Mouse (Mus musculus) cerebellum, adult (tissue): ENCODE measurements around the gene Mink1.
"Not testable (repeated sequence)": the region's sequence is repeated elsewhere in the genome, so short reads cannot be mapped to it uniquely, and the experiment has no call there.

Experiments
- ATAC-seq: cut with Nextera tagmentation; 2 replicates; pipeline ENCODE4 v1.9.2; 2017; ENCODE audit warnings: mild to moderate bottlenecking, moderate library complexity, mixed read lengths; ENCODE audit not compliant: insufficient number of reproducible peaks, low FRiP score, low TSS enrichment

The Mink1 gene

GRCm38 (mm10) chr11:70562287-70562994, at the start of gene Mink1:
Gene Mink1, plus strand, starts transcription at chr11:70562881.
- peak; percentile 79; the same call in 1 of the 2 replicates for ATAC-seq

DNA sequence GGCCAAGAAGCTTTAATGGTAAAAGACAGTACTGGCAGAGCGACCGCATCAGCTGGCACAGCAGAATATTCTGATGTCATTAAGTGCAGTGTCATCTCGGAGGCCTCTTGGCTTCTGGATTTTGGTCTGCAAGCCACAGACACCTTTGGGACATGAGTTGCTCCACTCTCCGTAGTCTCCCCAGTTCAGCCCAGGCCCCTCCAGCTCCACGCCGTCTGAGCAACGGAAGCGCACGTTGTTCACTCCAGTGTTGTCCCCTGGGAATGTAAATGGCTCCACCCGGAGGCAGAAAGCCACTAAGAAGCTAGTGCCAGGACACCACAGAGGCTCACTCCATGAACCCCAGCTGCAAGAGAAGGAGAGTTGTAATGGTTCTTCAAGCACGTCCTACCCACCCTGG, 49.2 kb upstream of the Mink1 start:
- ATAC-seq, result no peak

GRCm38 (mm10) chr11:70514288-70514687, 48.4 kb upstream of the Mink1 start, which contains the start of gene Vmo1:
Gene Vmo1, minus strand, starts transcription at chr11:70514616.
- ATAC-seq, result no peak

DNA sequence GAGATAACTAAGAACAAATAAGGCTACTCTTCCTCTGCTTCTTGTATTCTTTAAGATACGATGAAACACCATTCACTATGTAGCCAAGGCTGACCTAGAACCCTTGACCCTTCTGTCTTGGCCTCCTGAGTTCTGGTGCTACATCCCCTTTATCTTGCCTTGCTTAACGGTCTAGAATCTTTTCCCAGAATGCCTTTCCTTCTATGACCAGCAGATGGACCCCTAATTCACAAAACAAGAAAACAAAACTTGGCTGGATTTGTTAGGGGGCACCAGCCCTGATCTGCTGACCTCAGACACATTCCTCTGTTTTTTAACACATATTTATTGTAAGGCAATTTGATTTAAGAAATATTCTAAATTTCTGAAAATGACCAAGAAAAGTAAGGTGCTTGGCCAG, 46.3 kb upstream of the Mink1 start:
- no peak for ATAC-seq

DNA sequence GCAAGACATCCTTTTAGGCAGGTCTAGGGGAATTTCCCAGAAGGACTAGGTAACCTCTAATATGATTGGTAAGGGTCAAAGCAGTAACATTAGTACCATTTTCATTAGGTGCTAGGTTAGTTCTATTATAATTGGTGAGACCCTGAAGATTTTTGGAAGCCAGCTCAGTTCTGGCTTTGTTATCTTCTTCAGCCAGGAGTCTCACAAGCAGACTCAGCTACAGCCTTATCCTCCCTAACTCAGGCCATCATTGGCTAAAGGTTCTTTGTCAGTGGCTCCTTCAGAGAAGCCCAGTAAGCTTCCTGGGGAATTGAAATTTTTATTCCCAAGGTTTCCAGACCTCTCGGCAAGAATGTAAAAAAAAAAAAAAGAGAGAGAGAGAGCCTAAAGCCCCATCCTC, 44.2 kb upstream of the Mink1 start:
- ATAC-seq, result no peak

DNA sequence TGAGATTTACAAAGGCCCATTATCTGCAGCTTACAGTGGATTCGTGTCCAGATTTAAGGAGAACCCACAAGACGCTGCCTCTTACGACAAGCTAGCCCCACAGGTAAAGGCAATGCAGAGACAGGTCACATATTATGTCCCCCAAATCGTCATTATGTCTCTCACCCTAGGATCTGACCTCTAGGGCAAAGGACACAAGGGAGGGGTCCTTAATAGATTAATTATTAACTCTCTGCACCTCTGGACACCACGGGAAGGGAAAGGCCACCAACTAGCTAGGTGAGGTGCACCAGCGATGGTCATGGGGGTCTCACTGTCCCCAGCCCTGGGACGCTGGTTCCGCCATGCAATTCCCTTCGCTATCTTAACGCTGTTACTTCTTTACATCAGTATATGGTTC, 43.8 kb upstream of the Mink1 start, which contains the start of gene Gltpd2:
Gltpd2 (plus strand) TSS at position 274 of the 400 bp plus-strand sequence.
- ATAC-seq, result no peak

- ATAC-seq, result no peak
These were observed 42.4 kb upstream of the Mink1 start for GRCm38 (mm10) chr11:70520178-70520769.

- not testable (repeated sequence) for ATAC-seq
These were observed 39.2 kb upstream of the Mink1 start for GRCm38 (mm10) chr11:70523306-70523989.

DNA sequence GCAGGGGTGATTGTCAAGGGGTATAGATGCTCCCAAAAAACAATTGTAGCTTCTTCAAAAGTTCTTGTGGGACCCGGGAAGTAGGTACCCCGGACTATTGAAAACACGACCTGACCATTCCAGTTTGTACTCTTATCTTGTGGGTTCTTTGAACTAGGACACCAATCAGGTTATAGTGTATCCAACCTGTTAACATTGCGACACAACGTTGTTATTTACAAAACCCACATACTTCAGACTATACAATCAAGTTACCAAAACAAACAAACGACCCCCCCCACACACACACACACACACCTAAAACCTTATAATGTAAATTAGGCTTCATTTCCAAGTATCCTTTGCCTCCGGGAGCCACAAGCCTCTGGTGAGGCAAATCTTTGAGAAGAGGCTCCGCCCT, 37.9 kb upstream of the Mink1 start:
- peak; percentile 29; the same call in 1 of the 2 replicates for ATAC-seq

- ATAC-seq, result peak; percentile 97
These were observed 37.5 kb upstream of the Mink1 start, which contains the start of gene Psmb6 for GRCm38 (mm10) chr11:70525184-70525678. Gene Psmb6, plus strand, starts transcription at chr11:70525367.

- ATAC-seq, result no peak
These were observed 37.0 kb upstream of the Mink1 start for GRCm38 (mm10) chr11:70525726-70526125.

- ATAC-seq, result no peak
These were observed 36.5 kb upstream of the Mink1 start for GRCm38 (mm10) chr11:70526211-70526610.

GRCm38 (mm10) chr11:70528610-70529009, 34.1 kb upstream of the Mink1 start:
- no peak for ATAC-seq

DNA sequence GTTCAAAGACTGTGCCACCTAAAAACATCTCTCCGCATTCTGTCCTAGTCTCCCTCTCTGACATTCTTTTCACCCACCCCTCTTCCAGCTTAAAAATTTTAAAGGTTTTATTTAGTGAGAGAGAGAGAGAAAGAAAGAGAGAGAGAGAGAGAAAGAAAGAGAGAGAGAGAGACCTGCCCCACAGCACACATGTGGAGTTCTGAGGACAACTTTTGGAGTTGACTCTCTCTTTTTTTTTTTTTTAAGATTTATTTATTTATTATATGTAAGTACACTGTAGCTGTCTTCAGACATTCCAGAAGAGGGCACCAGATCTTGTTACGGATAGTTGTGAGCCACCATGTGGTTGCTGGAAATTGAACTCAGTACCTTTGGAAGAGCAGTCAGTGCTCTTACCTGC, 31.6 kb upstream of the Mink1 start:
- not testable (repeated sequence) for ATAC-seq

- no peak for ATAC-seq
These were observed 29.8 kb upstream of the Mink1 start, which contains the start of gene Gm40193 for GRCm38 (mm10) chr11:70532839-70533238. Gene Gm40193, minus strand, starts transcription at chr11:70532939.

GRCm38 (mm10) chr11:70539423-70539822, 23.3 kb upstream of the Mink1 start:
- no peak for ATAC-seq

- ATAC-seq, result no peak
These were observed 22.6 kb upstream of the Mink1 start, which contains the start of gene Pld2 for GRCm38 (mm10) chr11:70539877-70540587. Gene Pld2, plus strand, starts transcription at chr11:70540064.

DNA sequence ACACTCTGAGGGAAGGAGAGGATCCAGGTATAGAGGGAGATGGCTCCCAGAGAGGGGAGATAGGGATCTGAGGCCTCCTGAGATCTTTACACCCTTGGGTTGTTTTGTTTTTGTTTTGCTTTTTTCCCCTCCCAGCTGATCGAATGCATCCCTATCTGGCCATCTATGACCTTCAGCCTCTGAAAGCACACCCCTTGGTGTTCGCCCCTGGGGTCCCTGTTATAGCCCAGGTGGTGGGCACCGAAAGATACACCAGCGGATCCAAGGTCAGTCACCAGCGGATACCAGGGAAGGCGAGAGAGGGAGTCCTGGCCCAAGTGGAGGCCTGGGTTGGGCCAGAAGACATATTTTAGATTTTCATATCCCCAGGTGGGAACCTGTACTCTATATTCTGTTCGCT, 21.8 kb upstream of the Mink1 start:
- no peak for ATAC-seq

- ATAC-seq, result no peak
These were observed 21.3 kb upstream of the Mink1 start for GRCm38 (mm10) chr11:70541415-70541814.

DNA sequence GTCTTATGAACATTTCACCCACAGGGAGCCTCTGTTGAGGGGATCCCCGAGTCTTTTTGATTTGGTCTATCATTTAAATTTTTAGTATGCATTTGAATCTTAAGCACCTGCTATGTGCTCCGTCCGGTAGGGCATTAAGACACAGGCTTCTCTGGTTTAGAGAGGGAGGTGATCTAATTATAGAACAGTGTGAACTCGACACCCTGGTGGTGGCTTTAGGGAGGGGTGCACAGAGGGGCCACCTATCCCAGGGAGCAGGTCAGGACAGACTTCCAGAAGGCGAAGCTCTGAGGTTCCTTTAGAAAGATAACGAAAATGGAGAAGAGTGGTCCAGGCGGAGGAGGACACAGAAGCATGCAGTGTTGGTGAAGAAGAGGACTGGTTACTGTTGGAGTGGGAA, 18.2 kb upstream of the Mink1 start:
- ATAC-seq, result no peak
